In genomic region chr13:45230804-45231203, GRCm38 (mm10) we compare ENCODE assay signal across 23 mouse cellular contexts.
DNase-seq lines count a peak whose midpoint lies in the region; ATAC-seq and TF ChIP-seq lines count a peak whose summit lies in the region.
"Had no signal": no experiment of that assay in that cellular context is flagged by ENCODE, and none has a peak within 500 bp of the region (broad histone marks: within the 10 kb centered on the region; RNA-seq: fewer than 3 reads in every experiment).

No protein-coding gene starts in this region.

- TF ChIP-seq CTCF in midbrain, postnatal 0 days (IDR thresholded peaks at IDR 0.05): no peak

- WGBS in midbrain, embryonic 11.5 days: 76% methylated on average over 2 of the region's 2 CpGs
- WGBS in midbrain, postnatal 0 days: 74% methylated on average over 2 of the region's 2 CpGs

- no peaks in the 10 kb centered on the region for H3K27me3 ChIP-seq in midbrain, embryonic 11.5 days (ENCODE audit: control insufficient read depth, insufficient read depth, low read length)
- no peaks in the 10 kb centered on the region for H3K27me3 ChIP-seq in midbrain, postnatal 0 days (ENCODE audit: insufficient read depth, low read length)
- H3K27me3 ChIP-seq: embryonic facial prominence, embryonic 12.5 days; embryonic facial prominence, embryonic 15.5 days; hindbrain, embryonic 12.5 days; hindbrain, embryonic 15.5 days had no signal

- no peak overlapping the region for H3K4me3 ChIP-seq in midbrain, embryonic 11.5 days (ENCODE audit: low read depth, low read length)
- no peak overlapping the region for H3K4me3 ChIP-seq in midbrain, postnatal 0 days (ENCODE audit: low read depth, low read length)
- H3K4me3 ChIP-seq: embryonic facial prominence, embryonic 12.5 days; embryonic facial prominence, embryonic 15.5 days; gastrocnemius, adult 2 months; hindbrain, embryonic 12.5 days; hindbrain, embryonic 15.5 days had no signal

- H3K4me1 ChIP-seq in midbrain, embryonic 11.5 days (ENCODE audit: control insufficient read depth, insufficient read depth, low read length): no peaks in the 10 kb centered on the region
- no peaks in the 10 kb centered on the region for H3K4me1 ChIP-seq in midbrain, postnatal 0 days (ENCODE audit: insufficient read depth, low read length)
- H3K4me1 ChIP-seq: hindbrain, embryonic 15.5 days had no signal

- no peak overlapping the region for H3K9ac ChIP-seq in midbrain, embryonic 11.5 days (ENCODE audit: low read length)
- no peak overlapping the region for H3K9ac ChIP-seq in midbrain, postnatal 0 days (replicated peaks; ENCODE audit: low read length, poor library complexity, severe bottlenecking)
- H3K9ac ChIP-seq: embryonic facial prominence, embryonic 12.5 days; embryonic facial prominence, embryonic 15.5 days; forebrain, postnatal 0 days; hindbrain, embryonic 12.5 days; hindbrain, embryonic 15.5 days had no signal

- peak; percentile 12 to 17 for DNase-seq in cerebellum, adult 18-20 months
- DNase-seq in cerebellum, postnatal 10 days: peak; percentile 31 to 46
- no peak for DNase-seq in cerebellum, adult 8-10 months
- peak; percentile 71 for DNase-seq in midbrain, embryonic 11.5 days (ENCODE audit: low spot score, missing footprints)
- no peak for DNase-seq in midbrain, postnatal 0 days (ENCODE audit: low spot score)
- DNase-seq: adrenal gland, postnatal 10 days; adrenal gland, postnatal 36 days; B cell, adult 2 months; cerebellum, adult 11 months; forebrain, postnatal 0 days; gastrocnemius, adult 2 months; gastrocnemius, postnatal 14 days; heart, adult 11 months had no signal

- no peak overlapping the region for H3K27ac ChIP-seq in midbrain, embryonic 11.5 days (ENCODE audit: low read depth, low read length)
- H3K27ac ChIP-seq in midbrain, postnatal 0 days (ENCODE audit: low read depth, low read length): no peak overlapping the region
- H3K27ac ChIP-seq: embryonic facial prominence, embryonic 12.5 days; embryonic facial prominence, embryonic 15.5 days; gastrocnemius, adult 2 months; hindbrain, embryonic 12.5 days; hindbrain, embryonic 15.5 days had no signal

- no peak for ATAC-seq in cerebellum, adult (ENCODE audit: insufficient number of reproducible peaks, low FRiP score, low TSS enrichment)
- ATAC-seq in midbrain, embryonic 11.5 days (ENCODE audit: low FRiP score): no peak
- no peak for ATAC-seq in midbrain, postnatal 0 days (ENCODE audit: low FRiP score)
- ATAC-seq: forebrain, embryonic 14.5 days; forebrain, postnatal 0 days; intestine, postnatal 0 days; Patski had no signal

- no peaks in the 10 kb centered on the region for H3K36me3 ChIP-seq in midbrain, embryonic 11.5 days (ENCODE audit: control insufficient read depth, insufficient read depth, low read length)
- H3K36me3 ChIP-seq in midbrain, postnatal 0 days (ENCODE audit: insufficient read depth, low read length): no peaks in the 10 kb centered on the region
- H3K36me3 ChIP-seq: embryonic facial prominence, embryonic 12.5 days; embryonic facial prominence, embryonic 15.5 days; G1E; hindbrain, embryonic 12.5 days; hindbrain, embryonic 15.5 days had no signal

- H3K9me3 ChIP-seq in midbrain, embryonic 11.5 days (ENCODE audit: control insufficient read depth, low read length): no peaks in the 10 kb centered on the region
- H3K9me3 ChIP-seq in midbrain, postnatal 0 days (ENCODE audit: low read length): no peaks in the 10 kb centered on the region
- H3K9me3 ChIP-seq: embryonic facial prominence, embryonic 12.5 days; embryonic facial prominence, embryonic 15.5 days; G1E; hindbrain, embryonic 12.5 days; hindbrain, embryonic 15.5 days had no signal

- H3K4me2 ChIP-seq in midbrain, embryonic 11.5 days: no peak overlapping the region
- H3K4me2 ChIP-seq in midbrain, postnatal 0 days (ENCODE audit: low read depth, low read length, poor library complexity, severe bottlenecking): no peak overlapping the region
- H3K4me2 ChIP-seq: embryonic facial prominence, embryonic 12.5 days; embryonic facial prominence, embryonic 15.5 days; heart, embryonic 11.5 days; hindbrain, embryonic 12.5 days; hindbrain, embryonic 15.5 days had no signal

Comparison
In these comparisons a context has a peak if more than half of its experiments do, and no peak if none do; other contexts are left out.
1. DNase-seq: peak in cerebellum, adult 18-20 months (2 of 2), cerebellum, postnatal 10 days (2 of 2) and midbrain, embryonic 11.5 days (single experiment); none in cerebellum, adult 8-10 months (single experiment) and midbrain, postnatal 0 days (single experiment).